Mouse (Mus musculus) left cerebral cortex, postnatal 14 days (tissue): ENCODE data around the gene Gm3435. TPM values are rescaled to one million over a fixed set of nuclear protein-coding genes. Genes with fewer than 3 reads are reported as not detected.
"Not testable (repeated sequence)": the region's sequence is repeated elsewhere in the genome, so short reads cannot be mapped to it uniquely, and the experiment has no call there.

Experiments
- DNase-seq, 2 experiments: peaks; one replicate each; pipeline ENCODE4 v3.0.0; 2021 to 2022; ENCODE audit warnings: low spot score in 2 of 2, mixed read lengths in 1 of 2
- intact Hi-C: fragments of 180-260 bp; cut with DNase I; formaldehyde crosslinking; loops from one replicate; pipeline ENCODE4 v1.15.1; 2025
- long read RNA-seq, 2 experiments: library from polyadenylated mRNA; stranded (forward); transcript quantifications; one replicate each; pipeline ENCODE4 v2.0.0; 2021
- total RNA-seq, 2 experiments: library from RNA; stranded (reverse); gene quantifications; 2 replicates each; pipeline ENCODE4 v1.2.3; 2021

Gm3435 gene
- total RNA-seq = 1 to 10 TPM; 2.8 to 5.2 TPM
- long read RNA-seq, experiment 1, partial matches to known transcripts = 4 of 12 reads
- long read RNA-seq, experiment 1, other reads (novel, unspliced or antisense) = 7 of 12 reads
- long read RNA-seq, experiment 2, partial matches to known transcripts = 1 of 5 reads
- long read RNA-seq, experiment 2, other reads (novel, unspliced or antisense) = 2 of 5 reads

- intact Hi-C loops, DNase-seq: not testable (repeated sequence)
Measured at GRCm38 (mm10) chr17:15009706-15010413, at the start of gene Gm3435. Gene Gm3435 (plus strand): TSS chr17:15010176.

- DNase-seq = no peak
Measured at GRCm38 (mm10) chr17:14960520-14960919, 49.5 kb upstream of the Gm3435 start.

GRCm38 (mm10) chr17:14960951-14961556, 48.9 kb upstream of the Gm3435 start, which contains the start of gene Phf10:
Gene Phf10 (minus strand): TSS chr17:14961273.
- DNase-seq, intact Hi-C loops: not testable (repeated sequence)

More at GRCm38 (mm10) chr17:14960520-14960919, 49.5 kb upstream of the Gm3435 start:
- intact Hi-C loops = no loop called here

GRCm38 (mm10) chr17:14961557-14962154, 48.3 kb upstream of the Gm3435 start:
- DNase-seq, intact Hi-C loops: not testable (repeated sequence)

GRCm38 (mm10) chr17:14968373-14968913, 41.5 kb upstream of the Gm3435 start:
- DNase-seq, intact Hi-C loops: not testable (repeated sequence)

GRCm38 (mm10) chr17:14977718-14978361, 32.1 kb upstream of the Gm3435 start:
- intact Hi-C loops, DNase-seq: not testable (repeated sequence)

GRCm38 (mm10) chr17:14978362-14979038, 31.5 kb upstream of the Gm3435 start, which contains the start of the genes 9030025P20Rik and Gm3417:
Gene 9030025P20Rik (plus strand): TSS chr17:14978468.
Gene Gm3417 (minus strand): TSS chr17:14978790.
- intact Hi-C loops, DNase-seq: not testable (repeated sequence)

GRCm38 (mm10) chr17:14990116-14990702, 19.8 kb upstream of the Gm3435 start:
- intact Hi-C loops, DNase-seq: not testable (repeated sequence)

GRCm38 (mm10) chr17:14992522-14993138, 17.3 kb upstream of the Gm3435 start:
- DNase-seq, intact Hi-C loops: not testable (repeated sequence)

- intact Hi-C loops, DNase-seq: not testable (repeated sequence)
Measured at GRCm38 (mm10) chr17:14993139-14993832, 16.7 kb upstream of the Gm3435 start.

- intact Hi-C loops = not testable (repeated sequence)
Measured at GRCm38 (mm10) chr17:14994140-14994539, 15.8 kb upstream of the Gm3435 start.

GRCm38 (mm10) chr17:15000047-15000446, 9.9 kb upstream of the Gm3435 start:
- DNase-seq, intact Hi-C loops: not testable (repeated sequence)

More at GRCm38 (mm10) chr17:14994140-14994539, 15.8 kb upstream of the Gm3435 start:
- not testable (repeated sequence) for DNase-seq

GRCm38 (mm10) chr17:15009088-15009487, 888 bp upstream of the Gm3435 start:
- not testable (repeated sequence) for DNase-seq

GRCm38 (mm10) chr17:15021503-15022220, 11.7 kb downstream of the Gm3435 start:
- DNase-seq = peak; percentile 13 to 35
- intact Hi-C loops = not testable (repeated sequence)

More at GRCm38 (mm10) chr17:15009088-15009487, 888 bp upstream of the Gm3435 start:
- intact Hi-C loops = not testable (repeated sequence)

- intact Hi-C loops, DNase-seq: not testable (repeated sequence)
Measured at GRCm38 (mm10) chr17:15023878-15024492, 14.0 kb downstream of the Gm3435 start.
